Comparison of ENCODE assay signal across 29 mouse cellular contexts in the genomic region with DNA sequence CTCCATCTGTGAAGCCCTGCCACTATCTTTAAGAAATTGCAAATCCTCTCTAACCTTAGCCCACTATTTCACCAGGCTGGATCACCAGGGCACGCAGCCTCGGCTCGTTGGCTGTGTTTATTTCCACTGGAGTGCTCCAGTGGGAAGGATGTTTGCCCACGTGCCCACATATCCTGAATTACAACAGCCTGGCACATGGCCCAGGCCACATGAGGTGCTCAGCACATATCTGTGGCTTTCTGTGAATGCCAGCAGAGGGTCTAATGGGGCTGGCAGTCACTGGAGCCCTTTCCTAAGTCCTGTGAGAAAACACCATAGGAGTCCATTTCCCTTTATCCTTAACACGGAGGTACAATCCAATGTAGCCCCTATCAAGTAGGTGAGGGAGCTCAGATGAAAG. TPM values are rescaled to one million over a fixed set of nuclear protein-coding genes. Genes with fewer than 3 reads are reported as not detected.
DNase-seq lines count a peak whose midpoint lies in the region; ATAC-seq and TF ChIP-seq lines count a peak whose summit lies in the region.
"Had no signal": no experiment of that assay in that cellular context is flagged by ENCODE, and none has a peak within 500 bp of the region (broad histone marks: within the 10 kb centered on the region; RNA-seq: fewer than 3 reads in every experiment).

No protein-coding gene starts in this region.

- no peak overlapping the region for H3K27ac ChIP-seq in intestine, embryonic 15.5 days
- H3K27ac ChIP-seq: embryonic facial prominence, embryonic 15.5 days; forebrain, embryonic 12.5 days; heart, embryonic 13.5 days; kidney, postnatal 0 days; limb, embryonic 15.5 days; liver, embryonic 15.5 days; midbrain, embryonic 13.5 days; neural tube, embryonic 15.5 days; stomach, postnatal 0 days had no signal

- TF ChIP-seq POLR2A in brain, embryonic 14.5 days (IDR thresholded peaks at IDR 0.05; ENCODE audit: borderline replicate concordance, extremely low read depth, insufficient read depth, insufficient read length, poor library complexity, severe bottlenecking), result no peak

- TF ChIP-seq CTCF in brain, embryonic 14.5 days (IDR thresholded peaks at IDR 0.05; ENCODE audit: borderline replicate concordance, extremely low read depth, insufficient read depth, insufficient read length), result no peak

- no peaks in the 10 kb centered on the region for H3K4me1 ChIP-seq in intestine, embryonic 15.5 days (replicated peaks)
- H3K4me1 ChIP-seq: liver, embryonic 15.5 days had no signal

- DNase-seq in adrenal gland, postnatal 14 days, result peak; percentile 48
- no peak for DNase-seq in adrenal gland, postnatal 4 days (ENCODE audit: low spot score in 2 of 2)
- DNase-seq in 3T3-L1 (ENCODE audit: low read depth, low spot score), result peak; percentile 63
- DNase-seq in brain, embryonic 14.5 days (ENCODE audit: low read depth), result peak; percentile 2
- peak; percentile 34 for DNase-seq in lung, postnatal 10 days
- DNase-seq in urinary bladder, postnatal 25 days (ENCODE audit: low spot score), result no peak
- DNase-seq in kidney, adult 18-20 months, result no peak
- DNase-seq: B cell, adult 2 months; cerebellum, adult 11 months; cerebellum, postnatal 14 days; heart, adult 18-20 months; heart, postnatal 4 days; right cerebral cortex, postnatal 25 days had no signal

- ATAC-seq in intestine, embryonic 15.5 days, result no peak
- ATAC-seq: hindbrain, embryonic 16.5 days; intestine, postnatal 0 days; midbrain, embryonic 13.5 days had no signal

- no peak overlapping the region for H3K9ac ChIP-seq in intestine, embryonic 15.5 days
- H3K9ac ChIP-seq: embryonic facial prominence, embryonic 15.5 days; forebrain, embryonic 12.5 days; heart, embryonic 13.5 days; limb, embryonic 15.5 days; liver, embryonic 15.5 days; midbrain, embryonic 13.5 days; neural tube, embryonic 15.5 days had no signal

- H3K9me3 ChIP-seq in intestine, embryonic 15.5 days, result no peaks in the 10 kb centered on the region
- H3K9me3 ChIP-seq: embryonic facial prominence, embryonic 15.5 days; forebrain, embryonic 12.5 days; heart, embryonic 13.5 days; limb, embryonic 15.5 days; liver, embryonic 15.5 days; midbrain, embryonic 13.5 days; neural tube, embryonic 15.5 days had no signal

- WGBS in intestine, embryonic 15.5 days, result 75% methylated on average over 5 of the region's 5 CpGs

- no peak overlapping the region for H3K4me2 ChIP-seq in intestine, embryonic 15.5 days (replicated peaks)
- H3K4me2 ChIP-seq: embryonic facial prominence, embryonic 15.5 days; forebrain, embryonic 12.5 days; heart, embryonic 13.5 days; limb, embryonic 15.5 days; liver, embryonic 15.5 days; midbrain, embryonic 13.5 days; neural tube, embryonic 15.5 days had no signal

- no peaks in the 10 kb centered on the region for H3K36me3 ChIP-seq in intestine, embryonic 15.5 days
- H3K36me3 ChIP-seq: embryonic facial prominence, embryonic 15.5 days; forebrain, embryonic 12.5 days; heart, embryonic 13.5 days; limb, embryonic 15.5 days; liver, embryonic 15.5 days; midbrain, embryonic 13.5 days; neural tube, embryonic 15.5 days had no signal

- H3K4me3 ChIP-seq in intestine, embryonic 15.5 days (replicated peaks), result no peak overlapping the region
- H3K4me3 ChIP-seq: embryonic facial prominence, embryonic 15.5 days; forebrain, embryonic 12.5 days; heart, embryonic 13.5 days; limb, embryonic 15.5 days; liver, embryonic 15.5 days; midbrain, embryonic 13.5 days; neural tube, embryonic 15.5 days had no signal

- no peaks in the 10 kb centered on the region for H3K27me3 ChIP-seq in intestine, embryonic 15.5 days (replicated peaks)
- H3K27me3 ChIP-seq: embryonic facial prominence, embryonic 15.5 days; forebrain, embryonic 12.5 days; limb, embryonic 15.5 days; liver, embryonic 15.5 days; midbrain, embryonic 13.5 days; neural tube, embryonic 15.5 days had no signal

RNA-seq across cellular contexts. Expression of a gene that starts 5.8 kb away (rescaled TPM):
- 0.26 TPM in 1 of 2 replicates, not detected in the other for total RNA-seq in adrenal gland, postnatal 14 days (2021)
- total RNA-seq in adrenal gland, postnatal 4 days (2021), result not detected
- polyA plus RNA-seq in brain, embryonic 14.5 days (2012; rRNA removed), result 0.24 and 0.27 TPM in 2 replicates
- polyA plus RNA-seq in intestine, embryonic 15.5 days (2015; fragmentation: Nextera tagmentation; extraction: Ambion mirVana), result 0.15 and 0.24 TPM in 2 replicates
- total RNA-seq: layer of hippocampus, postnatal 25 days had no signal
- polyA plus RNA-seq: intestine, postnatal 0 days had no signal

RNA-seq across cellular contexts. Expression of a gene that starts 27.0 kb away (rescaled TPM):
- not detected in 2 replicates for total RNA-seq in adrenal gland, postnatal 14 days (2021)
- total RNA-seq in adrenal gland, postnatal 4 days (2021), result not detected
- 0.03 and 0.08 TPM in 2 replicates for polyA plus RNA-seq in brain, embryonic 14.5 days (2012; rRNA removed)
- not detected in 2 replicates for polyA plus RNA-seq in intestine, embryonic 15.5 days (2015; fragmentation: Nextera tagmentation; extraction: Ambion mirVana)
- total RNA-seq: gastrocnemius, adult 8-10 months; heart, adult 18-20 months; heart, postnatal 4 days; layer of hippocampus, postnatal 25 days; left cerebral cortex, postnatal 10 days; megakaryocyte, adult 5-6 weeks had no signal
- polyA plus RNA-seq: embryonic facial prominence, embryonic 15.5 days; forebrain, embryonic 12.5 days; heart, embryonic 13.5 days; intestine, postnatal 0 days; kidney, postnatal 0 days; limb, embryonic 15.5 days; liver, embryonic 15.5 days; neural tube, embryonic 15.5 days; stomach, postnatal 0 days had no signal

Comparison
In these comparisons a context has a peak if more than half of its experiments do, and no peak if none do; other contexts are left out.
1. DNase-seq: peak in adrenal gland, postnatal 14 days (single experiment), 3T3-L1 (single experiment), brain, embryonic 14.5 days (single experiment) and lung, postnatal 10 days (single experiment); none in adrenal gland, postnatal 4 days (0 of 2), urinary bladder, postnatal 25 days (single experiment) and kidney, adult 18-20 months (single experiment).